Mouse (Mus musculus) lung, adult 2 months (tissue): ENCODE measurements around the gene Kdm2b.

Experiments
- CTCF ChIP-seq: fragments of 200-500 bp; IDR thresholded peaks from 2 replicates; pipeline ENCODE4 v1.5.1; 2011; ENCODE audit warnings: mild to moderate bottlenecking, low read length, control low read depth; ENCODE audit not compliant: insufficient read depth
- POLR2A ChIP-seq: fragments of 200-500 bp; IDR thresholded peaks from 2 replicates; pipeline ENCODE4 v1.6.1; 2011; ENCODE audit warnings: low read depth, mild to moderate bottlenecking, control low read depth, low read length, borderline replicate concordance; ENCODE audit errors: extremely low read depth

- TF ChIP-seq CTCF: no peak
- TF ChIP-seq POLR2A: no peak
Observed at GRCm38 (mm10) chr5:122990411-122991160, 963 bp upstream of the Kdm2b start.
